Mouse (Mus musculus): ENCODE measurements around the gene Rsu1.

GRCm38 (mm10) chr2:13233254-13233835 lies 37.9 kb downstream of the Rsu1 start:
- no peak for TF ChIP-seq POLR2AphosphoS2 (IDR thresholded peaks at IDR 0.05; ENCODE audit: insufficient read length, low read depth)
- TF ChIP-seq POLR2A (IDR thresholded peaks at IDR 0.05; ENCODE audit: insufficient read length, low read depth): no peak

Data from myocyte (in vitro differentiated cells).